Mouse (Mus musculus) heart, postnatal 36 days (tissue): Measurements from ENCODE around the gene Gabra1. TPM values are rescaled to one million over a fixed set of nuclear protein-coding genes. Genes with fewer than 3 reads are reported as not detected.

Source experiments
- DNase-seq, 2 experiments: peaks; one replicate each; pipeline ENCODE4 v3.0.0; 2021 to 2022
- intact Hi-C: fragments of 180-260 bp; cut with DNase I; formaldehyde crosslinking; loops from one replicate; pipeline ENCODE4 v1.15.1; 2025
- total RNA-seq, 2 experiments: library from RNA; stranded (reverse); gene quantifications; 2 replicates each; pipeline ENCODE4 v1.2.3; 2021

Gene Gabra1
- 1 to 10 TPM in 1 of 2 experiments, under 1 TPM in 1; 0.98 to 2.2 TPM for total RNA-seq

- intact Hi-C loops: loop anchor here (5.0 kb wide), 1 partner anchor 240 kb away; no protein-coding TSS in a partner anchor
- DNase-seq: no peak
Observed at GRCm38 (mm10) chr11:42182825-42183152, at the start of gene Gabra1. Gabra1 (minus strand) TSS chr11:42182930.

GRCm38 (mm10) chr11:42181973-42182824 lies 531 bp downstream of the Gabra1 start:
- DNase-seq: peak in 1 of 2 experiments; percentile 8

GRCm38 (mm10) chr11:42181426-42181825 lies 1.3 kb downstream of the Gabra1 start:
- intact Hi-C loops: loop anchor here (5.0 kb wide), 1 partner anchor 241 kb away; no protein-coding TSS in a partner anchor
- no peak for DNase-seq

More at GRCm38 (mm10) chr11:42181973-42182824, 531 bp downstream of the Gabra1 start:
- intact Hi-C loops: loop anchor here (5.0 kb wide), 1 partner anchor 240 kb away; no protein-coding TSS in a partner anchor

- DNase-seq: no peak
- intact Hi-C loops: loop anchor here (2.0 to 10.0 kb wide), 2 partner anchors 1253 to 1405 kb away; no protein-coding TSS in a partner anchor
Observed at GRCm38 (mm10) chr11:42179535-42179934, 3.2 kb downstream of the Gabra1 start.

DNA sequence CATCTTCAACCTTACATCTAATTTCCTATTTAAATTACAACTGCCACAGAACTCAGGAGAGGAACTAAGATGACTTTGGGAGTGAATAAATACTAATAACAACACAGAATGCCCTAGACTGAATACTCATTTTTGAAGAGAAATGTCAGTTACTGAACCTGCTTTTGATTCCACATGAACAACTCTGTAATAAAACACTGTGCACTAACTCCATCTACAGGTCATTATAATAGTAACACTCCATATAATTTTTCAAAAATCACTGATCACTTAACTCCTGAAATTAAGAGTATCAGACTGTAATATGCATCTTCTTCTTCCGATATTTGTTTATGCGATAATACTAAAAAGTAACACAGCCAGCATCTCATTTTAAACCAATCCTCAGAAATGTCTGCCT lies 4.4 kb downstream of the Gabra1 start:
- intact Hi-C loops: loop anchor here (2.0 to 10.0 kb wide), 2 partner anchors 1251 to 1403 kb away; no protein-coding TSS in a partner anchor
- DNase-seq: no peak

DNA sequence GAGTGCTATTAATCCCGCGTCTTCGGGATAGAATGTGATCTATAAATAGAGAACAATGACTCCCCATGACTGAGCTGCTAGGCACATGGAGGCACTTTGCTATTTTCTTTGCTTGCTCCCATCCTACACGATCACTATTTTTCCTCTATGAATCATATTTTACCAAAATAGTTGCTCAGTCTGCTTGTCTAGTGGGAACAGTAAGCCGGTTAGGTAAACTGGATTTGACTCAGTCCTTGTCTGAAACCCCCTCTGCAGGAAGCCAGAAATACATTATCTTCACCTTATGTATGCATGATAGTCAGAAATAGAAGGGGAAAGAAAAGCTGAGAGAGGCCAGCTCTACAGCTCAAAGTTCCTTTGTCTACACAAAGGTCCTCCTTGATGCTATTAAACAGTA lies 31.3 kb downstream of the Gabra1 start:
- intact Hi-C loops: no loop called here
- DNase-seq: no peak

DNA sequence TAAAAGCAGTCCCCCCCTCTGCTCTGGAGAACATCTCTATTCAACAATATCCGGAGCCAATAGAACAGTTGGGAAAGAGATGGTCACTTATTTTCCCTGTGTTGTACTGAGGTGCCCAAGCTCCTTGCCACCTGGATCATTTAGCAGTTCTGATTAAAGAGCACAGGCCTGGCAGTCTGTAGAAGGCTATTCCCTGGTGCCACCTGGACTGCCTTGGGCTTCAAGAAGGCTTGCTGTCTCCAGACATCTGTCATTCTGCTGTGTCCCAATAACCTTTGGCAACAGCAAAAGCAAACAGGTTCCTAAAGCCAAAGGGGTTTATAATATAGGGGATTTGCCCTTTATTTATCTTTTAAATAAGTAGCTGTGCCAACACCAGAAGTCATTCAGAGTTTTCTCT lies 65.8 kb downstream of the Gabra1 start:
- intact Hi-C loops: no loop called here
- DNase-seq: no peak

DNA sequence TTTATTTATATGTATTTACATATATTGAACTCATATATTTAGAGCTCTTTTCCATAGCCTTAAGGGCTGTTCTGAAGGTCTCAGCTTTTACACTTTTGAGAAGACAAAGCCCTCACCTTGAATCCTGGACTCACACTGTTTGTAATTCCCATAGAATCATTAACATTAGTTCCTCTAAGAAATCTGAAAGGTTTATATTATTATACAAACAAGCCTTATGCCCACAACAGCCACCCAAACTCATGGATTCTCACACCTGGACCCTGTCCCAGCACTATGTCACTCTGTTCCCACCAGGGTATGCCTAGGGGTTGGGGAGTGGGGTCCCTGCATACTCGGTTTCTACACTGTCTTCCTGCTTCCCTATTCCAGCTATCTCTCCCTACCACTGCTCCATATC lies 72.7 kb downstream of the Gabra1 start:
- no peak for DNase-seq
- intact Hi-C loops: no loop called here

DNA sequence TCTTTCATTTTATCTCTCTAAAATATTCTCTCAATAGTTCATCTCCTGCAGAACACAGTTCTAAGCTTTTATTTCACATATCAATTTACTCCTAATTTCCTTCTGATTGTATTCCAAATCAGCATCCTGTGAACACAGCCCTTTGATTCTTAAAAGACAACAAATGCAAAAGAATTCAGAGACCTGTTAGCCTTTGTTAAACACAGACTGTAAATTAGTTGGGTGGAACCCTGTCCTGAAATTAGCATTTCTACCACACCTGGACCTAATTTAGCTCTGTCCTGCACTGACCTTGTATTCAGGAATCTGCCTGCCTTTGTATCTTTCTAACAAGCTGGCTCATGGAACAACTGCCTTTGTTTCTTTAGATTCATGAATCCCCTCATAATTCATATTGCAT lies 73.1 kb downstream of the Gabra1 start:
- intact Hi-C loops: no loop called here
- DNase-seq: no peak

- DNase-seq: no peak
- intact Hi-C loops: no loop called here
Observed at GRCm38 (mm10) chr11:42095556-42095955, 87.2 kb downstream of the Gabra1 start.

Other genes with a start within 250 kb of the Gabra1 start
- gene Gabrg2, start 182.1 kb downstream of the Gabra1 start, total RNA-seq: not detected
- not detected for gene Gabra6, start 138.1 kb upstream of the Gabra1 start, total RNA-seq
- gene Gabrb2, start 236.8 kb upstream of the Gabra1 start, total RNA-seq: 1 to 10 TPM in 1 of 2 experiments, under 1 TPM in 1; 0.61 to 2.2 TPM